Mouse (Mus musculus): ENCODE data around the gene Caln1. TPM values are rescaled to one million over a fixed set of nuclear protein-coding genes. Genes with fewer than 3 reads are reported as not detected.

Caln1 gene
- 100 to 1,000 TPM; 129 to 132 TPM for total RNA-seq (2021)
- long read RNA-seq, experiment 1, full-length matches to known transcripts: 54 of 111 reads
- long read RNA-seq, experiment 1, partial matches to known transcripts: 3 of 111 reads
- long read RNA-seq, experiment 1, other reads (novel, unspliced or antisense): 54 of 111 reads
- long read RNA-seq, experiment 2, full-length matches to known transcripts: 80 of 150 reads
- long read RNA-seq, experiment 2, partial matches to known transcripts: 5 of 150 reads
- long read RNA-seq, experiment 2, other reads (novel, unspliced or antisense): 65 of 150 reads

DNA sequence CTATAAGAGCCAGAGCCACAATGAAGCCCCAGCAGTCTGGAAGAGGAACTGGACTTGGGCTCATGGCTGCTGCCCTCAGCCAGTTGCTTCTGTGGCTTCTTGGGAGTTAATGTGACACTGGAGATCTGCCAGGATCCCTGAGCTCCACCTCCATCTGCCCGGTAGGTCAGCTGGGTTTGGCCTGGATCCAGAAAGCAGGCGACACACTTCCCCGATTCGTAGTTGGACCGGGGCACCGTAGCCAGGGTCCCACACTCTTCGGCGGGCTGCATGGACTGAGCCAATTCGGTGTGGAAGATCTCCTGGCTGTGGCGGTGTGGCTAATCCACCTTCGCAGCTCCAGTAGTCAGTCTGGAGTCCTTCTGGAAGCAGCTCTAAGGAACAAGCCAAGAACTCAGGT lies at the start of gene Caln1:
Caln1 (plus strand) TSS at position 219 of the 400 bp plus-strand sequence.
- H3K4me3 ChIP-seq: no peak within 1 kb of the TSS

GRCm38 (mm10) chr5:130319783-130320182 lies 49.5 kb upstream of the Caln1 start:
- no peak for DNase-seq (ENCODE audit: low spot score in 2 of 2)
- TF ChIP-seq CTCF (conservative IDR thresholded peaks at IDR 0.05): no peak
- H3K27ac ChIP-seq: no peak overlapping the region

More for the DNA sequence above, at the start of gene Caln1:
- TF ChIP-seq CTCF (conservative IDR thresholded peaks at IDR 0.05): no peak
- no peak for DNase-seq (ENCODE audit: low spot score in 2 of 2)
- H3K27ac ChIP-seq: no peak within 1 kb of the TSS

GRCm38 (mm10) chr5:130320485-130320884 lies 48.8 kb upstream of the Caln1 start:
- Histone ChIP-seq H3K27ac (no peak overlapping the region), H3K4me3 (no peak overlapping the region)
- peak; percentile 78 for TF ChIP-seq CTCF (conservative IDR thresholded peaks at IDR 0.05)
- peak; percentile 4 to 27 for DNase-seq (ENCODE audit: low spot score in 2 of 2)

More at GRCm38 (mm10) chr5:130319783-130320182, 49.5 kb upstream of the Caln1 start:
- H3K4me3 ChIP-seq: no peak overlapping the region

- TF ChIP-seq CTCF (conservative IDR thresholded peaks at IDR 0.05): no peak
- H3K27ac ChIP-seq: no peak overlapping the region
- no peak overlapping the region for H3K4me3 ChIP-seq
- DNase-seq (ENCODE audit: low spot score in 2 of 2): no peak
These were observed 43.8 kb upstream of the Caln1 start for GRCm38 (mm10) chr5:130325486-130325885.

- no peak overlapping the region for H3K27ac ChIP-seq
- DNase-seq (ENCODE audit: low spot score in 2 of 2): no peak
- TF ChIP-seq CTCF (conservative IDR thresholded peaks at IDR 0.05): no peak
- H3K4me3 ChIP-seq: no peak overlapping the region
These were observed 41.5 kb upstream of the Caln1 start for GRCm38 (mm10) chr5:130327615-130328263.

GRCm38 (mm10) chr5:130328366-130328765 lies 40.9 kb upstream of the Caln1 start:
- H3K4me3 ChIP-seq: no peak overlapping the region
- H3K27ac ChIP-seq: no peak overlapping the region
- DNase-seq (ENCODE audit: low spot score in 2 of 2): no peak
- TF ChIP-seq CTCF (conservative IDR thresholded peaks at IDR 0.05): no peak

GRCm38 (mm10) chr5:130329889-130330288 lies 39.4 kb upstream of the Caln1 start:
- H3K27ac ChIP-seq: no peak overlapping the region
- no peak for TF ChIP-seq CTCF (conservative IDR thresholded peaks at IDR 0.05)
- DNase-seq (ENCODE audit: low spot score in 2 of 2): no peak
- no peak overlapping the region for H3K4me3 ChIP-seq

- DNase-seq (ENCODE audit: low spot score in 2 of 2): no peak
- H3K27ac ChIP-seq: peak overlapping the region; percentile 0; the same call in 1 of the 2 replicates
- no peak for TF ChIP-seq CTCF (conservative IDR thresholded peaks at IDR 0.05)
These were observed 38.5 kb upstream of the Caln1 start for GRCm38 (mm10) chr5:130330801-130331200.

DNA sequence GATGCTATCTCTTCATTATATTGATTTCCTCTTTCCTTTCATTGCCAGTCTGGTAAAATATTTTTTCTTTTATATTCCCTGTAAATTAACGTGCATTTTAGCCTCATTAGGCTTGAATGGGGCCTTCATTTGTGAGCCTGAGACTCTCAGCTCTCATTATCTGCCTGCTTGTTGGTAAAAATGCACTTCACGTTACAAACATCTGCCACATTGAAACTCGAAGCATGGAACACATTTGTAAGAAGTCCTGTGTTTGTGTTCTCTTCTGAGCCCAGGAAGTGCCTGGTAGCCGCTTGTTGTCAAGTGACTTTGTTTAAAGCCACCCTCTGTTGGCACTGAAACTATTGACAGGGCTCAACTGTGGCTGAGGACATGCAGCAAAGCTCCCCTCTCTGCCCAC lies 38.0 kb upstream of the Caln1 start:
- TF ChIP-seq CTCF (conservative IDR thresholded peaks at IDR 0.05): no peak
- peak in 1 of 2 experiments; percentile 7 for DNase-seq (ENCODE audit: low spot score in 2 of 2)
- Histone ChIP-seq H3K4me3 (no peak overlapping the region), H3K27ac (peak overlapping the region; percentile 0; the same call in 1 of the 2 replicates)

More at GRCm38 (mm10) chr5:130330801-130331200, 38.5 kb upstream of the Caln1 start:
- no peak overlapping the region for H3K4me3 ChIP-seq

GRCm38 (mm10) chr5:130333566-130333965 lies 35.7 kb upstream of the Caln1 start:
- no peak overlapping the region for H3K27ac ChIP-seq

DNA sequence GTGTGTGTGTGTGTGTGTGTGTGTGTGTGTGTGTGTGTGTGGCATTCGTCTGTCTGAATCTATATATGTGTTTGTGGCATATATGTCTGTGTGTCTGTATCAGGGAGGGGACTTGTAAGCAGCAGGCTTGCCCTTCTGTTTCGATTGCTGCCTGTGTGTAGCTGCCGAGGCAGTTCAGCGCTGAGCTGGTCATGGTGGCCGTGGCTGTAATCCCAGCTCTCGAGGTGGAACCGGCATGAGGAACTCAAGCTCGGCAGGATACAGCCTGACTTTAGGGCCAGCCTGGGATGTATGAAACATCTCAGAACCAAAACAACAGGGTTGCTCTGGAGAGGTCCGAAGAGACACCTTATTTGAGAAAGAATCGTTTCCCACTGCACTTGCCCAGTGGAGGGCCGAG lies 35.3 kb upstream of the Caln1 start:
- DNase-seq (ENCODE audit: low spot score in 2 of 2): no peak
- Histone ChIP-seq H3K4me3 (no peak overlapping the region), H3K27ac (no peak overlapping the region)
- TF ChIP-seq CTCF (conservative IDR thresholded peaks at IDR 0.05): no peak

More at GRCm38 (mm10) chr5:130333566-130333965, 35.7 kb upstream of the Caln1 start:
- no peak for DNase-seq (ENCODE audit: low spot score in 2 of 2)
- TF ChIP-seq CTCF (conservative IDR thresholded peaks at IDR 0.05): no peak
- no peak overlapping the region for H3K4me3 ChIP-seq

- TF ChIP-seq CTCF (conservative IDR thresholded peaks at IDR 0.05): peak; percentile 47
- no peak for DNase-seq (ENCODE audit: low spot score in 2 of 2)
- no peak overlapping the region for H3K27ac ChIP-seq
- no peak overlapping the region for H3K4me3 ChIP-seq
These were observed 33.8 kb upstream of the Caln1 start for GRCm38 (mm10) chr5:130335462-130335861.

DNA sequence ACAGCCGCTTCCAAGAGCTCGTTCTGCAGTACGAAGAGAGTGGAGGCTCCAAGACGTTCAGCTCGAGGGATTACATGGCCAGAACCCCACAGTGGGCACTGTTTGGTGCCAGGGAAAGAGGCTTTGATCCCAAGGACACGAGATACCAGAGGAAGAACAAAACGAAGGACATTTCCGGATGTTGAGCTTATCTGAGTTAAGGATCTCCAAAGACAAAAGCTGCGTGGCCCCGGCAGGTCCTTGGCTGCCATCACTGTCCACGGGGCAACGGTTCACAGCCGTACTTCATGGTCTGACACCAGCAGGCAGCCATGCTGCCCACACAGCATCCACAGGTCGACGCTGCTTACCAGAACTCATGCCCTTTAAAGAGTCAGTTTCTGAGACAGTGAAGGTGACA lies 28.6 kb upstream of the Caln1 start:
- Histone ChIP-seq H3K4me3 (no peak overlapping the region), H3K27ac (no peak overlapping the region)
- DNase-seq (ENCODE audit: low spot score in 2 of 2): no peak
- no peak for TF ChIP-seq CTCF (conservative IDR thresholded peaks at IDR 0.05)

GRCm38 (mm10) chr5:130344999-130345398 lies 24.3 kb upstream of the Caln1 start:
- no peak for TF ChIP-seq CTCF (conservative IDR thresholded peaks at IDR 0.05)
- no peak for DNase-seq (ENCODE audit: low spot score in 2 of 2)

More at GRCm38 (mm10) chr5:130344999-130345398, 24.3 kb upstream of the Caln1 start:
- no peak overlapping the region for H3K4me3 ChIP-seq
- no peak overlapping the region for H3K27ac ChIP-seq
